Mouse (Mus musculus) MEL (cell line): ENCODE measurements around the gene Auts2. TPM values are rescaled to one million over a fixed set of nuclear protein-coding genes. Genes with fewer than 3 reads are reported as not detected.

Experiments used
- DNase-seq: peaks from one replicate; pipeline ENCODE4 v3.0.0; 2011; ENCODE audit warnings: low read depth, low spot score
- H3K27ac ChIP-seq: 2 replicates; pipeline ENCODE4 v1.5.1; 2012; ENCODE audit warnings: low read depth, mild to moderate bottlenecking, control low read depth, low read length, moderate library complexity; ENCODE audit not compliant: control insufficient read depth
- H3K27me3 ChIP-seq, 2 experiments: fragments of 150-350 bp in 1 of 2; sonication (generic) in 1 of 2; 2 replicates each; pipeline ENCODE4 v1.6.1; 2012; ENCODE audit warnings: low read length in 2 of 2, mild to moderate bottlenecking in 2 of 2, improper control_type of control experiment in 1 of 2, moderate library complexity in 1 of 2; ENCODE audit not compliant: insufficient read depth in 2 of 2, control insufficient read depth in 1 of 2
- H3K36me3 ChIP-seq, 2 experiments: 2 replicates each; pipeline ENCODE4 v1.6.1; 2012 to 2014; ENCODE audit warnings: low read length in 2 of 2, improper control_type of control experiment in 1 of 2, inconsistent platforms in 1 of 2, mild to moderate bottlenecking in 1 of 2; ENCODE audit not compliant: insufficient read depth in 2 of 2, control insufficient read depth in 1 of 2
- H3K4me1 ChIP-seq, 2 experiments: fragments of 150-350 bp in 1 of 2; sonication (generic) in 1 of 2; 2 replicates each; pipeline ENCODE4 v1.6.1; 2012; ENCODE audit warnings: low read length in 2 of 2, improper control_type of control experiment in 1 of 2, mild to moderate bottlenecking in 1 of 2; ENCODE audit not compliant: insufficient read depth in 2 of 2, control insufficient read depth in 1 of 2
- H3K4me3 ChIP-seq, 2 experiments: fragments of 150-350 bp in 1 of 2; sonication (generic) in 1 of 2; 2 replicates each; pipeline ENCODE4 v1.5.1; 2012; ENCODE audit warnings: low read depth in 2 of 2, low read length in 2 of 2, mild to moderate bottlenecking in 2 of 2, moderate library complexity in 2 of 2, control low read depth in 1 of 2, improper control_type of control experiment in 1 of 2; ENCODE audit not compliant: control insufficient read depth in 1 of 2, insufficient read depth in 1 of 2
- H3K79me2 ChIP-seq: 2 replicates; pipeline ENCODE4 v1.6.1; 2012; ENCODE audit warnings: mild to moderate bottlenecking, low read length, moderate library complexity; ENCODE audit not compliant: control insufficient read depth, poor library complexity, insufficient read depth
- H3K9ac ChIP-seq: 2 replicates; pipeline ENCODE4 v1.6.1; 2012; ENCODE audit warnings: low read depth, mild to moderate bottlenecking, control low read depth, low read length, moderate library complexity; ENCODE audit not compliant: control insufficient read depth, poor library complexity, severe bottlenecking
- H3K9me3 ChIP-seq: fragments of 150-350 bp; sonication (generic); replicated peaks from 2 replicates; pipeline ENCODE4 v1.6.1; 2012; ENCODE audit warnings: mild to moderate bottlenecking, low read length, improper control_type of control experiment, moderate library complexity; ENCODE audit not compliant: insufficient read depth
- CTCF ChIP-seq, 3 experiments: IDR thresholded peaks in 2 of 3; conservative IDR thresholded peaks in 1 of 3; 2 replicates each; pipeline ENCODE4 v1.5.1; 2011 to 2012; ENCODE audit warnings: low read length in 3 of 3, low read depth in 2 of 3, mild to moderate bottlenecking in 2 of 3, improper control_type of control experiment in 1 of 3, inconsistent platforms in 1 of 3, mixed read lengths in 1 of 3, moderate library complexity in 1 of 3; ENCODE audit not compliant: control insufficient read depth in 1 of 3, insufficient read depth in 1 of 3, poor library complexity in 1 of 3, severe bottlenecking in 1 of 3
- ETS1 ChIP-seq: IDR thresholded peaks from 2 replicates; pipeline ENCODE4 v1.6.1; 2012; ENCODE audit warnings: low read depth, mild to moderate bottlenecking, inconsistent platforms, low read length, improper control_type of control experiment, moderate library complexity
- GABPA ChIP-seq: IDR thresholded peaks from 2 replicates; pipeline ENCODE4 v1.6.1; 2012; ENCODE audit warnings: low read depth, mild to moderate bottlenecking, inconsistent platforms, low read length, improper control_type of control experiment, moderate library complexity
- MYB ChIP-seq: IDR thresholded peaks from 2 replicates; pipeline ENCODE4 v1.6.1; 2011; ENCODE audit warnings: mild to moderate bottlenecking, low read depth, low read length, improper control_type of control experiment
- MYC ChIP-seq: IDR thresholded peaks from 2 replicates; pipeline ENCODE4 v1.6.1; 2011; ENCODE audit warnings: low read depth, mild to moderate bottlenecking, low read length, improper control_type of control experiment, moderate library complexity
- SIN3A ChIP-seq: IDR thresholded peaks from 2 replicates; pipeline ENCODE4 v1.6.1; 2012; ENCODE audit warnings: low read length, improper control_type of control experiment, inconsistent platforms
- SMC3 ChIP-seq: IDR thresholded peaks from 2 replicates; pipeline ENCODE4 v1.6.1; 2011; ENCODE audit warnings: low read depth, low read length, improper control_type of control experiment
- USF1 ChIP-seq: IDR thresholded peaks from 2 replicates; pipeline ENCODE4 v1.6.1; 2014; ENCODE audit warnings: low read depth, mild to moderate bottlenecking, inconsistent platforms, low read length, improper control_type of control experiment, moderate library complexity
- ZC3H11A ChIP-seq: IDR thresholded peaks from 2 replicates; pipeline ENCODE4 v1.6.1; 2012; ENCODE audit warnings: low read depth, mild to moderate bottlenecking, inconsistent platforms, low read length, improper control_type of control experiment
- ZMIZ1 ChIP-seq: IDR thresholded peaks from 2 replicates; pipeline ENCODE4 v1.6.1; 2012; ENCODE audit warnings: low read depth, mild to moderate bottlenecking, inconsistent platforms, low read length, improper control_type of control experiment, moderate library complexity
- ZNF384 ChIP-seq: IDR thresholded peaks from 2 replicates; pipeline ENCODE4 v1.6.1; 2012; ENCODE audit warnings: low read depth, mild to moderate bottlenecking, inconsistent platforms, low read length, improper control_type of control experiment
- polyA plus RNA-seq, 2 experiments: library from polyadenylated mRNA; stranded (reverse) in 1 of 2; unstranded in 1 of 2; fragments of >175 nt in 1 of 2; fragments of >200 nt in 1 of 2; gene quantifications; 2 replicates each; pipeline versions ENCODE4 v1.2.1 to v1.2.4; 2012; ENCODE audit warnings: low replicate concordance in 2 of 2, low read depth in 1 of 2; ENCODE audit not compliant: insufficient read length in 2 of 2, insufficient read depth in 1 of 2, missing spikeins in 1 of 2
- total RNA-seq: library from RNA; depleted of rRNA; stranded (reverse); fragments of 300-350 nt; gene quantifications from 2 replicates; pipeline ENCODE4 v1.2.3, GENCODE M21; 2012

Auts2 gene
- total and polyA plus RNA-seq, 3 experiments = not detected

- Histone ChIP-seq H3K9ac (no peak overlapping the region), H3K4me1 (no peaks in the 10 kb centered on the region), H3K27ac (no peak overlapping the region), H3K36me3 (no peaks in the 10 kb centered on the region), H3K4me3 (no peak overlapping the region), H3K79me2 (no peaks in the 10 kb centered on the region), H3K9me3 (no peaks in the 10 kb centered on the region), H3K27me3 (no peaks in the 10 kb centered on the region)
- no peak for DNase-seq
- TF ChIP-seq SMC3 (no peak), ZNF384 (no peak), ZC3H11A (no peak), MYC (no peak), ETS1 (no peak), ZMIZ1 (no peak)
These were observed 594.5 kb downstream of the Auts2 start for GRCm38 (mm10) chr5:131948571-131949151.

DNA sequence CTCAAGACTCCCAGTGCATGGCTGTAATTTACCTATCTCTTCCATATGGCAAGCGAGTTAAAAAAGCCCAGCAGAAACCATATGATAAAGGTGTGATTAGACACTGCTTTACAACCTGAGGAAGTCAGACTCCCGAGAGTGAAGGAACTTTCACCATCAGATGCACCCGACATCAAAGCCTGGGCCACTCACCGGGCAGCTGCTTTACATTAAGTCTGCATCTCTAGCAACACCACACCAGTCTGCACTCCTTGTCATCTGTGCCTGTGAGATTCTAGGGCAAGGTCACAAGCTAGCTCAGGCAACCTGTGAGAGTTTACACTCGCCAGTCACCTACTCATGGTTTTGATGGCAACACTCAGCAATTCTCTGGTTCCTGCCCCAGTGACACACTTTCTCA is 596.3 kb downstream of the Auts2 start:
- DNase-seq = no peak
- no peaks in the 10 kb centered on the region for H3K9me3 ChIP-seq
- H3K27me3 ChIP-seq = no peaks in the 10 kb centered on the region
- H3K9ac ChIP-seq = no peak overlapping the region
- no peaks in the 10 kb centered on the region for H3K79me2 ChIP-seq
- H3K4me3 ChIP-seq = no peak overlapping the region
- no peaks in the 10 kb centered on the region for H3K36me3 ChIP-seq
- no peaks in the 10 kb centered on the region for H3K4me1 ChIP-seq
- no peak for TF ChIP-seq MYC
- TF ChIP-seq, all 39 proteins: peak for 0
- H3K27ac ChIP-seq = no peak overlapping the region

DNA sequence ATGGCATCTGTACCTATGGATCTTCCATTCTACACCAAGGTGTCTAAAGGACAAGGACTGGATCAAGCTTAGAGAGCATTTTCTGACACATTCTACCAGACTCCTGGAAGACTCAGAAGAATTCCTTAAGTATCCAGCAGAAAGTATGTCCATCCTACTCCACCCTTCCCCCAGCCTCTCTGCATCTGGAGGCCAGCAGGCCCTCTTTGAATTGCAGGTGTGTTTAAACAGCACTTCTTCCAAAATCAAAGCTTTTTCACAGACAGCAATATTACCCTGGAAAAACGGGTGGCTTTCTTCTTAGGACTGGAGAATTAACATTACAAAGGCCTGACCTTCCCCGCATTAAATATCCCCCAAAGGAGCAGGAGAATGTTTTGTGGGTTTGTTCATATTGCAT is 598.4 kb downstream of the Auts2 start:
- no peaks in the 10 kb centered on the region for H3K27me3 ChIP-seq
- no peaks in the 10 kb centered on the region for H3K4me1 ChIP-seq
- no peak for TF ChIP-seq CTCF (IDR thresholded peaks at IDR 0.05 in 2 of 3, conservative IDR thresholded peaks at IDR 0.05 in 1 of 3; ENCODE audit: control insufficient read depth in 1 of 3, insufficient read depth in 1 of 3, low read depth in 2 of 3, low read length in 3 of 3, poor library complexity in 1 of 3, severe bottlenecking in 1 of 3)
- no peak for TF ChIP-seq GABPA
- no peak for TF ChIP-seq SIN3A
- TF ChIP-seq USF1 = no peak
- no peak for TF ChIP-seq MYB
- DNase-seq = no peak
- H3K27ac ChIP-seq = no peak overlapping the region
- H3K36me3 ChIP-seq = no peaks in the 10 kb centered on the region
- H3K4me3 ChIP-seq = no peak overlapping the region
- no peaks in the 10 kb centered on the region for H3K9me3 ChIP-seq
- no peak overlapping the region for H3K9ac ChIP-seq
- no peaks in the 10 kb centered on the region for H3K79me2 ChIP-seq
